10 mouse cellular contexts compared by ENCODE assay signal in the genomic region with DNA sequence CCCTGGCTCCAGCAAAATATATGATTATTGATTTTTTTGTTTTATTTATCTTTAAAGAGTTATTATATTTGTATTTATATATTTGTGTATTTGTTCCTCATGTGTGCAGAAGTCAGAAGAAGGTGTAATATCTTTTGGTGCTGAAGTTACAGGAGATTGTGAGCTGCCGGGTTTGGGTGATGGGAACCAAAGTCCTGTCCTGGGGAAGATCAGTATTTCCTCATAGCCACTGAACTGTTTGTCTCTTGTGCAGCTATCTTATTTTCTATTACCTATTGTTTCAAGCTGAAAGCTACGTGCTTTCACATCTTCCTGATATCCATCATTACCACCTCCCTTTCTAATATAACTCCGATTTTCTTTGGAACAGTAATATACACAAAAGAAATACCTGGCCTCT. TPM values are rescaled to one million over a fixed set of nuclear protein-coding genes. Genes with fewer than 3 reads are reported as not detected.
DNase-seq lines count a peak whose midpoint lies in the region; ATAC-seq and TF ChIP-seq lines count a peak whose summit lies in the region.
"Had no signal": no experiment of that assay in that cellular context is flagged by ENCODE, and none has a peak within 500 bp of the region (broad histone marks: within the 10 kb centered on the region; RNA-seq: fewer than 3 reads in every experiment).

No protein-coding gene starts in this region.

- peaks cover 16% of the 10 kb centered on the region; the same call in 1 of the 2 replicates for H3K36me3 ChIP-seq in embryonic facial prominence, embryonic 12.5 days
- no peaks in the 10 kb centered on the region for H3K36me3 ChIP-seq in intestine, embryonic 16.5 days (ENCODE audit: control insufficient read depth, insufficient read depth, low read length)
- peaks cover 16% of the 10 kb centered on the region for H3K36me3 ChIP-seq in neural tube, embryonic 13.5 days

- H3K4me2 ChIP-seq in embryonic facial prominence, embryonic 12.5 days (replicated peaks), result peak overlapping the region; percentile 73
- peak overlapping the region; percentile 28; the same call in 1 of the 2 replicates for H3K4me2 ChIP-seq in intestine, embryonic 16.5 days (ENCODE audit: low read depth, low read length)
- H3K4me2 ChIP-seq in neural tube, embryonic 13.5 days, result peak overlapping the region; percentile 46

- H3K9me3 ChIP-seq in embryonic facial prominence, embryonic 12.5 days, result no peaks in the 10 kb centered on the region
- H3K9me3 ChIP-seq in intestine, embryonic 16.5 days (ENCODE audit: control insufficient read depth, low read length), result no peaks in the 10 kb centered on the region
- no peaks in the 10 kb centered on the region for H3K9me3 ChIP-seq in neural tube, embryonic 13.5 days

- H3K4me1 ChIP-seq in embryonic facial prominence, embryonic 12.5 days, result peaks cover 8% of the 10 kb centered on the region; the same call in 1 of the 2 replicates
- H3K4me1 ChIP-seq in intestine, embryonic 16.5 days (ENCODE audit: control insufficient read depth, insufficient read depth, low read length), result peaks cover 3% of the 10 kb centered on the region; the same call in 1 of the 2 replicates
- H3K4me1 ChIP-seq in neural tube, embryonic 13.5 days (replicated peaks), result peaks cover 11% of the 10 kb centered on the region

- intact Hi-C loops in left cerebral cortex, adult 2 months (cut with DNase I), result loop anchor here (5.0 kb wide), 1 partner anchor 42 kb away; no protein-coding TSS in a partner anchor

- peak overlapping the region; percentile 80 for H3K4me3 ChIP-seq in left cerebral cortex, adult 2 months
- H3K4me3 ChIP-seq in embryonic facial prominence, embryonic 12.5 days, result peak overlapping the region; percentile 98
- H3K4me3 ChIP-seq in intestine, embryonic 16.5 days (ENCODE audit: low read length), result peak overlapping the region; percentile 82
- peak overlapping the region; percentile 89 for H3K4me3 ChIP-seq in neural tube, embryonic 13.5 days

- peak overlapping the region; percentile 86 for H3K27ac ChIP-seq in left cerebral cortex, adult 2 months
- no peak overlapping the region for H3K27ac ChIP-seq in embryonic facial prominence, embryonic 12.5 days
- peak overlapping the region; percentile 82; the same call in 1 of the 2 replicates for H3K27ac ChIP-seq in intestine, embryonic 16.5 days (ENCODE audit: low read length)
- H3K27ac ChIP-seq in neural tube, embryonic 13.5 days (replicated peaks), result no peak overlapping the region

- TF ChIP-seq CTCF in left cerebral cortex, adult 2 months (IDR thresholded peaks at IDR 0.05), result no peak

- no peaks in the 10 kb centered on the region for H3K27me3 ChIP-seq in embryonic facial prominence, embryonic 12.5 days
- no peaks in the 10 kb centered on the region for H3K27me3 ChIP-seq in intestine, embryonic 16.5 days (replicated peaks; ENCODE audit: control insufficient read depth, insufficient read depth, low read length)
- H3K27me3 ChIP-seq in neural tube, embryonic 13.5 days, result peaks cover 16% of the 10 kb centered on the region; the same call in 1 of the 2 replicates

- no peak overlapping the region for H3K9ac ChIP-seq in embryonic facial prominence, embryonic 12.5 days
- H3K9ac ChIP-seq in intestine, embryonic 16.5 days (ENCODE audit: low read depth, low read length), result peak overlapping the region; percentile 94; the same call in 1 of the 2 replicates
- no peak overlapping the region for H3K9ac ChIP-seq in neural tube, embryonic 13.5 days

- 83% methylated on average over 3 of the region's 3 CpGs for WGBS in embryonic facial prominence, embryonic 12.5 days
- WGBS in intestine, embryonic 16.5 days, result 72% methylated on average over 3 of the region's 3 CpGs
- WGBS in neural tube, embryonic 13.5 days, result 73% methylated on average over 3 of the region's 3 CpGs

- no peak for ATAC-seq in embryonic facial prominence, embryonic 12.5 days (ENCODE audit: insufficient number of reproducible peaks, insufficient read depth, low FRiP score, low TSS enrichment)
- ATAC-seq in intestine, embryonic 16.5 days, result no peak
- peak; percentile 37; the same call in 1 of the 2 replicates for ATAC-seq in neural tube, embryonic 13.5 days (ENCODE audit: low read depth)

- no peak for DNase-seq in left cerebral cortex, adult 2 months (ENCODE audit: extremely low spot score in 1 of 2, low spot score in 2 of 2)
- DNase-seq in left cerebral cortex, adult 18-20 months (ENCODE audit: low spot score in 2 of 2), result no peak
- DNase-seq in T-cell, adult 2 months (ENCODE audit: low spot score), result no peak
- DNase-seq in testis, postnatal 10 days (ENCODE audit: low spot score), result no peak
- DNase-seq in gastrocnemius, postnatal 10 days, result no peak

RNA-seq across cellular contexts. Expression of gene Uhmk1, which starts 0.4 kb away (rescaled TPM):
- total RNA-seq in left cerebral cortex, adult 2 months (2021), result 100 to 1,000 TPM; 140 to 141 TPM
- total RNA-seq in left cerebral cortex, adult 18-20 months (2021), result 100 to 1,000 TPM; 139 to 148 TPM
- 8.8 and 9.7 TPM in 2 replicates for polyA plus RNA-seq in embryonic facial prominence, embryonic 12.5 days (2016; fragmentation: Nextera tagmentation; extraction: Ambion mirVana)
- 5.7 and 7.1 TPM in 2 replicates for polyA plus RNA-seq in intestine, embryonic 16.5 days (2015; fragmentation: Nextera tagmentation; extraction: Ambion mirVana)
- 8.8 and 10.2 TPM in 2 replicates for polyA plus RNA-seq in neural tube, embryonic 13.5 days (2015; fragmentation: Nextera tagmentation; extraction: Ambion mirVana)
- total RNA-seq in gastrocnemius, postnatal 10 days (2021), result 10 to 100 TPM; 12.2 to 13.4 TPM

RNA-seq across cellular contexts. Expression of gene Sh2d1b2, which starts 17.0 kb away (rescaled TPM):
- total RNA-seq in left cerebral cortex, adult 2 months (2021), result not detected
- not detected for total RNA-seq in left cerebral cortex, adult 18-20 months (2021)
- not detected in 2 replicates for polyA plus RNA-seq in embryonic facial prominence, embryonic 12.5 days (2016; fragmentation: Nextera tagmentation; extraction: Ambion mirVana)
- not detected in 2 replicates for polyA plus RNA-seq in intestine, embryonic 16.5 days (2015; fragmentation: Nextera tagmentation; extraction: Ambion mirVana)
- not detected in 2 replicates for polyA plus RNA-seq in neural tube, embryonic 13.5 days (2015; fragmentation: Nextera tagmentation; extraction: Ambion mirVana)
- not detected for total RNA-seq in gastrocnemius, postnatal 10 days (2021)
- total RNA-seq: adrenal gland, adult 18-20 months had no signal
- polyA plus RNA-seq: gonadal fat pad, adult 2 months had no signal

RNA-seq across cellular contexts. Expression of gene Uap1, which starts 40.8 kb away (rescaled TPM):
- total RNA-seq in left cerebral cortex, adult 2 months (2021), result 10 to 100 TPM; 55.7 to 60.9 TPM
- total RNA-seq in left cerebral cortex, adult 18-20 months (2021), result 10 to 100 TPM; 60.6 to 69.4 TPM
- polyA plus RNA-seq in embryonic facial prominence, embryonic 12.5 days (2016; fragmentation: Nextera tagmentation; extraction: Ambion mirVana), result 65.2 and 70.4 TPM in 2 replicates
- 46.5 and 46.9 TPM in 2 replicates for polyA plus RNA-seq in intestine, embryonic 16.5 days (2015; fragmentation: Nextera tagmentation; extraction: Ambion mirVana)
- polyA plus RNA-seq in neural tube, embryonic 13.5 days (2015; fragmentation: Nextera tagmentation; extraction: Ambion mirVana), result 65.8 and 67.4 TPM in 2 replicates
- total RNA-seq in gastrocnemius, postnatal 10 days (2021), result 10 to 100 TPM; 32.5 to 34.6 TPM

Comparison
In these comparisons a context has a peak if more than half of its experiments do, and no peak if none do; other contexts are left out.
1. H3K27ac ChIP-seq: peak in left cerebral cortex, adult 2 months (single experiment) and intestine, embryonic 16.5 days (single experiment); none in embryonic facial prominence, embryonic 12.5 days (single experiment) and neural tube, embryonic 13.5 days (single experiment).
2. RNA of gene Uhmk1, which starts 0.4 kb away (total RNA-seq): 139 to 148 TPM in left cerebral cortex, adult 18-20 months and 140 to 141 TPM in left cerebral cortex, adult 2 months; 12.2 to 13.4 TPM in gastrocnemius, postnatal 10 days; every median in the first group is over 4 times any median in the second.
3. Peak in every context shown above with its lines, with median percentiles within 50 percentile points of each other: H3K4me3 ChIP-seq and H3K4me2 ChIP-seq.